19 mouse cellular contexts compared by ENCODE assay signal in the genomic region with DNA sequence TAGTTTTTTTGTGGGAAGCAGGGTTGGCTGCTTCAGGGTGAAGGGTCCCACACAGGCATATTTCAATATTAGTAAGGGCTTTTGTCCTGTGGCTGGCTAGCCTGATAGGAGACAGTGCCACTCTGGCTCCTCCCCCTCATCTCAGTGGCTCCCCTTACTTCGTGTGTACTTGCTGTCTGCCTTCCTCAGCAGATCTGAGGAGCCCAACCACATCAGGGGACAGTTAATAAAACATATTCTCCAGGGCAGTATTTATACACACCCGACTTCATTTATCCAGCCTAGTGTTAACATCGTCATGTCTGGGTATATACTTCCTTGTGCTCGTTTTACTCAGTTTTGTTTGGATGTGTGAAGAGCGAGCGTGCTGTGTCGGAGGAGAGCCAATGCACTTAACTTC. TPM values are rescaled to one million over a fixed set of nuclear protein-coding genes. Genes with fewer than 3 reads are reported as not detected.
"Had no signal": no experiment of that assay in that cellular context is flagged by ENCODE, and none has a peak within 500 bp of the region (broad histone marks: within the 10 kb centered on the region; RNA-seq: fewer than 3 reads in every experiment).

No protein-coding gene starts in this region.

- H3K4me3 ChIP-seq: layer of hippocampus, adult 2 months; limb, embryonic 10.5 days; liver, embryonic 15.5 days; midbrain, embryonic 13.5 days had no signal

- H3K27me3 ChIP-seq: liver, embryonic 15.5 days; midbrain, embryonic 13.5 days had no signal

- H3K4me2 ChIP-seq: liver, embryonic 11.5 days; liver, embryonic 15.5 days; midbrain, embryonic 13.5 days had no signal

- ATAC-seq: midbrain, embryonic 13.5 days had no signal

- H3K9ac ChIP-seq: liver, embryonic 15.5 days; midbrain, embryonic 13.5 days had no signal

- H3K27ac ChIP-seq: layer of hippocampus, adult 2 months; limb, embryonic 10.5 days; liver, embryonic 15.5 days; midbrain, embryonic 13.5 days had no signal

- DNase-seq: kidney, adult 18-20 months; kidney, postnatal 10 days; kidney, postnatal 4 days; lung, postnatal 14 days; right cerebral cortex, postnatal 14 days; thymus, adult 18-20 months; thymus, postnatal 14 days had no signal

- H3K9me3 ChIP-seq: limb, embryonic 10.5 days; liver, embryonic 15.5 days; midbrain, embryonic 13.5 days had no signal

- H3K36me3 ChIP-seq: limb, embryonic 10.5 days; liver, embryonic 15.5 days; midbrain, embryonic 13.5 days had no signal

RNA-seq across cellular contexts. Expression of a gene that starts 5.6 kb away (rescaled TPM):
- total RNA-seq: layer of hippocampus, adult 2 months; megakaryocyte progenitor cell, adult 5-6 weeks had no signal

RNA-seq across cellular contexts. Expression of a gene that starts 7.9 kb away (rescaled TPM):
- total RNA-seq: layer of hippocampus, adult 2 months; layer of hippocampus, postnatal 10 days; left cerebral cortex, adult 18-20 months; left cerebral cortex, postnatal 10 days; megakaryocyte progenitor cell, adult 5-6 weeks; midbrain, postnatal 0 days had no signal
- polyA plus RNA-seq: liver, embryonic 11.5 days; midbrain, embryonic 13.5 days; neural tube, embryonic 14.5 days; spleen, adult 2 months had no signal
